Mouse (Mus musculus) liver, postnatal 0 days (tissue): ENCODE data around the gene Rpl22.

ENCODE experiments used
- CTCF ChIP-seq: sonication (generic); IDR thresholded peaks from 2 replicates; pipeline ENCODE4 v1.5.1; 2016; ENCODE audit warnings: antibody characterized with exemption, low read depth
- EP300 ChIP-seq: IDR thresholded peaks from 2 replicates; pipeline ENCODE4 v1.6.1; 2016; ENCODE audit warnings: antibody characterized with exemption, low read depth, mild to moderate bottlenecking

GRCm38 (mm10) chr4:152315498-152316213, 9.9 kb upstream of the Rpl22 start:
- TF ChIP-seq EP300 (no peak), CTCF (no peak)
